Mouse (Mus musculus): Measurements from ENCODE around the gene Capns1.
"Not testable (repeated sequence)": the region's sequence is repeated elsewhere in the genome, so short reads cannot be mapped to it uniquely, and the experiment has no call there.

Capns1 gene

GRCm38 (mm10) chr7:30202895-30203690, 4.5 kb upstream of the Capns1 start:
- no peak for DNase-seq (ENCODE audit: low read depth, low spot score)

- DNase-seq (ENCODE audit: low read depth, low spot score), result not testable (repeated sequence)
These were observed 2.0 kb upstream of the Capns1 start for GRCm38 (mm10) chr7:30200661-30201060.

DNA sequence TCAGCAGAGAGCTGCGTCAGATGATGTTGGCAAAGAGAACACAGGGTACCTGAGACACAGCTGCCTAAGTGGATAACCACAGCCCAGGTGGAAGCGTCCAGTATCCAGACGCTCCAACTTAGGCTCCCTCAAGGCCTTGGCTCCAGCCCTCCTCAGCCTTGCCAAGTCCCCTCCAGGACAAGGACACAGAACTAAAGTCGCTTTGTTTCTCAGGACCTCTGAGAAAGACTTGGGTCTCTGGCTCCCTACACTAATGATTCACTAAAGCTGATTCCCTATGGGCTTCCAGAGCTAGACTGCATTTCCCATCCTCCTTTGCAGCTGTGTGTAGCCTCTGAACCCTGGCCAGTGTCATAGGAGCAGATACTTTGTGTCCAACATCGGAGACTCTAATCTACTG, 1.6 kb upstream of the Capns1 start:
- no peak for DNase-seq (ENCODE audit: low read depth, low spot score)

GRCm38 (mm10) chr7:30199498-30200139, 1.0 kb upstream of the Capns1 start:
- no peak for DNase-seq (ENCODE audit: low read depth, low spot score)

DNA sequence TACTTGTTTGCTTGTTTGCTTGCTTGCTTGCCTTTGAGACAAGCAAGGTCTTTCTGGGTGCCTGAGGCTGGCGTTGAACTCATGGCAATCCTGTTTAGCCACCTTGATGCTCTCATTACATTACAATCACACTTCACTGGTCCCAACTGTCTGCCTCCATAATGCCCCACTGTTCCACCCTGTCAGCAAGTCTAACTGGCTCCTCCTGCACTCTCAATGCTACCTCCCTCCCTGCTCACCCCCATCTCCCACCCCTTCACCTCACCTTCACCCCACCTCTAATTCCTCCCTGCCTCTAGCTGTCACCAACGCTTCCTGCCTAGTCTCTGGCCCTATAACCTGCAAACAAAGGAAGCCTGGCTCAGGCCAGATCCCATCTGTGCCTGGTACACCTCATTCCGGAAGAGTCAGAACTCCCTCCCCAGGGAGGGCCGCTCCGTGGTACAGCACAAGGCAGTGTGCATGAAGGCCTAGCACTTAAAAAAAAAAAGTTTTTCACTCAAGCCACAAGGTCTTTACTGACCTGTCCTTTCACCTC, 950 bp downstream of the Capns1 start:
- no peak for DNase-seq (ENCODE audit: low read depth, low spot score)

GRCm38 (mm10) chr7:30196171-30196570, 2.4 kb downstream of the Capns1 start:
- DNase-seq (ENCODE audit: low read depth, low spot score), result no peak

DNA sequence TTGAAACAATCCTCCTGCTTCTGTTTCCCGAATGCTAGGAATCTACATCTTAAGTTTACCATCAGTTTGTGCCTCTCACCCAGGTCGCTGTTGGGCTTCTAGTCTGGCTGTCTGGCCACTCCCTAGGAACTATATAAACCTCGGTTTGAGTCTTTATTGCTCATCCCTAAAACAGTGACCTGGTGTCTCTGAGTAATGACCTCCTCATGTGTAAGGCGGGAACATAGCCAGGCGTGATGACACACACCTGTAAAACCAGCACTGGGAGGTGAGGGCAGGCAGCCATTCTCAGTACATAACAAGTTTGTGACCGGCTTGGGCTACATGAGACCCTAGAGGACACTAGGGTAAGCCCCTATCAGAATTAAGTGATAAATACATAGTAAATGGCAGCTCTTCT, 3.1 kb downstream of the Capns1 start:
- no peak for DNase-seq (ENCODE audit: low read depth, low spot score)

GRCm38 (mm10) chr7:30194884-30195283, 3.7 kb downstream of the Capns1 start:
- peak; percentile 95 for DNase-seq (ENCODE audit: low read depth, low spot score)

GRCm38 (mm10) chr7:30194101-30194831, 4.3 kb downstream of the Capns1 start:
- peak; percentile 23 for DNase-seq (ENCODE audit: low read depth, low spot score)

DNA sequence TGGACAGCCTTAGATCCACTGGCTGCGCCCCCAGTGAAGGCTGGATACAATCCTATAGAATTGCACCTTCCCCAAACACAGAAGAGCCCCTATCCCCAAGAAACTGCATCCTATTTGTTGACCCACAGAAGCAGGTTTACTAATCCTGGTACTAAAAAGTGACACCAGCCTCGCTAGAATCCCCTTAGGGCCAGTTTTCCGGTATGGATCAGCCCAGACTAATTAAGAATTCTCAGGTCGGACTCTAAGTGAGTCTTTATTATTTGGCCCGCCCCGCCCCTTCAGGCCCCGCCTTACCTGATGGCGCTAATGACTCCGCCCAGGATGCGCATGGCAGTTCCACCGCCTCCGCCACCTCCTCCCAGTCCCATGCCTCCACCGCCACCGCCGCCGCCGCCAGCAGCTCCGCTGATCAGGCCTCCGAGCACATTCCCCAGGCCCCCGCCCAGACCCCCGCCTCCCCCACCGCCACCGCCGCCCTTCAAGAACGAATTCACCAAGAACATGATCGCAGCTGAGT, 5.0 kb downstream of the Capns1 start:
- peak; percentile 32 for DNase-seq (ENCODE audit: low read depth, low spot score)

DNA sequence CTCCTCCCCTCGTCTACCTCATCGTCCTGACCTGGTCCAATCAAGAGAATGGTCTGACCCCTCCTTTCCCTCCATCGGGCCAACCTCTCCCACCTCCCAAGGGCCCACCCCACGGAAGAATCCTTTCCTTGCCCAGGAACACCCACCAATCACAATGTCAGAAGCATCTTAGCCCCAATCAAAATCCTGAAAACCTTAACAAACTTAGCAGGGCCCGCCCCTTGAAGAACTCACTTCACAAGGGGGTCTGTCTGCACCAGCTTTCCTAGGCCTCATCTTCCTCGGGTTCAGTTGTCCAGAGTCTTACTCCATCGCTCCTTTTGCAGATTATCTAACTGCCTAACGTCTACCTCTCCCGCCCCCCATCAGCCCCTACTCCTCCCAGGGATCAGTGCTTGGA, 5.6 kb downstream of the Capns1 start:
- DNase-seq (ENCODE audit: low read depth, low spot score), result no peak

DNA sequence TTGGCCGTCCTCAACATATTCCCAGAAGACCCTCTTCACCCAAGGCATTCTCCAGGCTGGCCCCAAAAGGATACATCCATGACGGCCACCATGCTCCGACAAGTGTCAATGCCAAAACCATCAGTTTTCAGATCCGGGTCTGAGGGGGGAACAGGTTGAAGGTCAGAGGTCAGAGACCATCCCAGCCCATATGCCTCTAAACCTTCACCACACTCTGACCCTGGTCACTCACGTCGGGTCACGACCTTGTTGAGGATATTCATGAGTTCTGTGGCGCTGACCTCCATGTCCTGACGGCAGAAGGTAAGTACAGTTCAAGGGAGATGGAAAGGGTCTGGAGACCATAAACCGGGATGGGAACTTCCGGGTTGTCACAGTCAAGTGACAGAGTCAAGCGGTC, 6.5 kb downstream of the Capns1 start:
- DNase-seq (ENCODE audit: low read depth, low spot score), result no peak

GRCm38 (mm10) chr7:30189116-30189491, 9.5 kb downstream of the Capns1 start:
- no peak for DNase-seq (ENCODE audit: low read depth, low spot score)

- DNase-seq (ENCODE audit: low read depth, low spot score), result no peak
These were observed 10.1 kb downstream of the Capns1 start for GRCm38 (mm10) chr7:30188344-30189115.

GRCm38 (mm10) chr7:30184641-30185348, 13.8 kb downstream of the Capns1 start:
- no peak for DNase-seq (ENCODE audit: low read depth, low spot score)

DNA sequence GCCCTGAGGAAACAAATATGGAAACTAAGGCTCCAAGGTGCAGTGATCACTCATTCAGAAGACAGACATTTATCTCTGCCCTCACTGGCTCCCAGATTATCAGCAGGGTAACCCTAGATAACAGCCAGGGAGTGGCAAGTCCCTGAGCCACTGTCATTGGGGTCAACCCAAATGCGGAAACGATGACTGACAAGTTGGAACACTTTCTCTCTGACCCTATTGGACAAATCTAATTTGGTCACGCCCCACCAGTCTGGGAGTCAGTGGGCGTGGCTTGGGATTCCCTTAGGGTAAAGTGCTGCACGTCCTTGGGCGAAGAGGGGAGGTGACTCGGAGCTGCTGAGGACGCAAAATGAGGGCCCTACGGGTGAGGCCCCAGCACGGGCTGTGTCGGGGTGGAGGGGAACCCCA, 14.7 kb downstream of the Capns1 start, which contains the start of gene Cox7a1:
Gene Cox7a1 (plus strand): TSS at position 266 of the 411 bp plus-strand sequence.
- peak; percentile 16 for DNase-seq (ENCODE audit: low read depth, low spot score)

- not testable (repeated sequence) for DNase-seq (ENCODE audit: low read depth, low spot score)
These were observed 15.4 kb downstream of the Capns1 start for GRCm38 (mm10) chr7:30183189-30183588.

GRCm38 (mm10) chr7:30181929-30182328, 16.7 kb downstream of the Capns1 start:
- not testable (repeated sequence) for DNase-seq (ENCODE audit: low read depth, low spot score)

- DNase-seq (ENCODE audit: low read depth, low spot score), result peak; percentile 51
These were observed 17.3 kb downstream of the Capns1 start for GRCm38 (mm10) chr7:30181308-30181707.

GRCm38 (mm10) chr7:30178256-30178655, 20.4 kb downstream of the Capns1 start:
- no peak for DNase-seq (ENCODE audit: low read depth, low spot score)
